Mouse (Mus musculus) liver, postnatal 0 days (tissue): ENCODE data around the gene Ube2n. TPM values are rescaled to one million over a fixed set of nuclear protein-coding genes. Genes with fewer than 3 reads are reported as not detected.

Experiments
- ATAC-seq: fragments of 200-750 bp; cut with Nextera tagmentation; 2 replicates; pipeline ENCODE4 v1.8.0; 2017; ENCODE audit warnings: mild to moderate bottlenecking, moderate library complexity
- DNase-seq: peaks from one replicate; pipeline ENCODE4 v3.0.0-alpha.2; 2016
- H3K27ac ChIP-seq: fragments of 300-500 bp; sonication (generic); 2 replicates; pipeline ENCODE4 v1.5.1; 2014; ENCODE audit warnings: antibody characterized with exemption, moderate library complexity, mild to moderate bottlenecking, low read depth
- H3K27me3 ChIP-seq: fragments of 300-500 bp; sonication (generic); 2 replicates; pipeline ENCODE4 v1.6.1; 2014; ENCODE audit warnings: low read length, control low read depth, mixed read lengths; ENCODE audit not compliant: insufficient read depth
- H3K36me3 ChIP-seq: fragments of 300-500 bp; sonication (generic); replicated peaks from 2 replicates; pipeline ENCODE4 v1.6.1; 2014; ENCODE audit warnings: mild to moderate bottlenecking, control low read depth, low read length, moderate library complexity, mixed read lengths; ENCODE audit not compliant: insufficient read depth
- H3K4me1 ChIP-seq: fragments of 300-500 bp; sonication (generic); 2 replicates; pipeline ENCODE4 v1.6.1; 2014; ENCODE audit warnings: antibody characterized with exemption, mild to moderate bottlenecking, control low read depth; ENCODE audit not compliant: insufficient read depth
- H3K4me2 ChIP-seq: fragments of 300-500 bp; sonication (generic); 2 replicates; pipeline ENCODE4 v1.6.1; 2014; ENCODE audit warnings: low read depth, mild to moderate bottlenecking, low read length, moderate library complexity, mixed read lengths
- H3K4me3 ChIP-seq: fragments of 300-500 bp; sonication (generic); 2 replicates; pipeline ENCODE4 v1.5.1; 2014; ENCODE audit warnings: low read depth, low read length
- H3K9ac ChIP-seq: fragments of 300-500 bp; sonication (generic); replicated peaks from 2 replicates; pipeline ENCODE4 v1.6.1; 2014; ENCODE audit warnings: mild to moderate bottlenecking, moderate library complexity
- H3K9me3 ChIP-seq: fragments of 300-500 bp; sonication (generic); 2 replicates; pipeline ENCODE4 v1.6.1; 2016; ENCODE audit warnings: mild to moderate bottlenecking, control low read depth, low read length, mixed read lengths
- CTCF ChIP-seq: sonication (generic); IDR thresholded peaks from 2 replicates; pipeline ENCODE4 v1.5.1; 2016; ENCODE audit warnings: antibody characterized with exemption, low read depth
- EP300 ChIP-seq: IDR thresholded peaks from 2 replicates; pipeline ENCODE4 v1.6.1; 2016; ENCODE audit warnings: antibody characterized with exemption, low read depth, mild to moderate bottlenecking
- WGBS: fragments of 180-500 bp; shearing (Covaris S2); extraction: QIAGEN DNeasy Blood & Tissue Kit; methylation state at CpG from one replicate; pipeline ENCODE4 v1.1.7; 2014; ENCODE audit not compliant: insufficient replicate concordance; 5-methylcytosine and 5-hydroxymethylcytosine counted together
- polyA plus RNA-seq: library from polyadenylated mRNA; unstranded; fragments of >200 nt; fragmentation: Nextera tagmentation; extraction: Ambion mirVana; gene quantifications from 2 replicates; pipeline ENCODE4 v1.2.1, GENCODE M21; 2015

Ube2n gene
- polyA plus RNA-seq, 1 experiment from 2014 or later: 92.7 TPM

- Histone ChIP-seq H3K9ac (no peak overlapping the region), H3K4me3 (no peak overlapping the region), H3K27ac (no peak overlapping the region), H3K27me3 (no peaks in the 10 kb centered on the region), H3K4me1 (no peaks in the 10 kb centered on the region), H3K9me3 (no peaks in the 10 kb centered on the region), H3K36me3 (peaks cover 9% of the 10 kb centered on the region), H3K4me2 (no peak overlapping the region)
- no peak for TF ChIP-seq EP300
- TF ChIP-seq CTCF: no peak
- no peak for DNase-seq
- 77% methylated on average over 11 of the region's 11 CpGs for WGBS
- no peak for ATAC-seq
Observed at GRCm38 (mm10) chr10:95477516-95477915, 37.4 kb upstream of the Ube2n start.

GRCm38 (mm10) chr10:95489653-95490052 is 25.3 kb upstream of the Ube2n start:
- DNase-seq (peak; percentile 53), ATAC-seq (no peak)
- Histone ChIP-seq H3K4me2 (no peak overlapping the region), H3K9me3 (peaks cover 3% of the 10 kb centered on the region), H3K27me3 (no peaks in the 10 kb centered on the region), H3K27ac (no peak overlapping the region), H3K4me3 (no peak overlapping the region), H3K4me1 (no peaks in the 10 kb centered on the region), H3K36me3 (peaks cover 57% of the 10 kb centered on the region), H3K9ac (no peak overlapping the region)
- peak; percentile 62 for TF ChIP-seq CTCF
- no peak for TF ChIP-seq EP300
- WGBS: 63% methylated on average over 2 of the region's 2 CpGs

- ATAC-seq: no peak
- Histone ChIP-seq H3K4me1 (no peaks in the 10 kb centered on the region), H3K27me3 (no peaks in the 10 kb centered on the region), H3K9ac (no peak overlapping the region), H3K4me3 (no peak overlapping the region), H3K4me2 (no peak overlapping the region), H3K27ac (no peak overlapping the region), H3K36me3 (peaks cover 39% of the 10 kb centered on the region), H3K9me3 (peaks cover 5% of the 10 kb centered on the region)
- no peak for TF ChIP-seq EP300
- no peak for TF ChIP-seq CTCF
- DNase-seq: no peak
- 79% methylated on average over 5 of the region's 5 CpGs for WGBS
Observed at GRCm38 (mm10) chr10:95494268-95494667, 20.7 kb upstream of the Ube2n start.

- under 1% methylated on average over 7 of the region's 7 CpGs for WGBS
- peak overlapping the region; percentile 82 for H3K27ac ChIP-seq
- H3K4me2 ChIP-seq: peak overlapping the region; percentile 88
- TF ChIP-seq EP300 (no peak), CTCF (no peak)
- DNase-seq: no peak
- ATAC-seq: no peak
- no peaks in the 10 kb centered on the region for H3K9me3 ChIP-seq
- H3K36me3 ChIP-seq: no peaks in the 10 kb centered on the region; the same call in 1 of the 2 replicates
- H3K4me1 ChIP-seq: peaks cover 9% of the 10 kb centered on the region
- H3K9ac ChIP-seq: peak overlapping the region; percentile 76
- H3K27me3 ChIP-seq: no peaks in the 10 kb centered on the region
- H3K4me3 ChIP-seq: peak overlapping the region; percentile 82
Observed at GRCm38 (mm10) chr10:95501033-95501432, 13.9 kb upstream of the Ube2n start.

GRCm38 (mm10) chr10:95501463-95502081 is 13.4 kb upstream of the Ube2n start, which contains the start of gene Mrpl42:
TSS of gene Mrpl42 (minus strand) at chr10:95501940.
- no peaks in the 10 kb centered on the region for H3K9me3 ChIP-seq
- H3K4me3 ChIP-seq: peak within 1 kb of the TSS; percentile 82
- peak; percentile 90 for DNase-seq
- H3K9ac ChIP-seq: peak within 1 kb of the TSS; percentile 76
- peak within 1 kb of the TSS; percentile 82 for H3K27ac ChIP-seq
- TF ChIP-seq CTCF: no peak
- no peaks in the 10 kb centered on the region for H3K27me3 ChIP-seq
- H3K4me2 ChIP-seq: peak within 1 kb of the TSS; percentile 88
- ATAC-seq: peak; percentile 97
- no peaks in the 10 kb centered on the region; the same call in 1 of the 2 replicates for H3K36me3 ChIP-seq
- WGBS: under 1% methylated on average over 35 of the region's 35 CpGs
- peaks cover 9% of the 10 kb centered on the region for H3K4me1 ChIP-seq

GRCm38 (mm10) chr10:95503443-95504235 is 11.3 kb upstream of the Ube2n start:
- Histone ChIP-seq H3K27me3 (no peaks in the 10 kb centered on the region), H3K27ac (no peak overlapping the region), H3K9ac (no peak overlapping the region), H3K9me3 (no peaks in the 10 kb centered on the region), H3K4me3 (no peak overlapping the region), H3K4me2 (no peak overlapping the region), H3K36me3 (no peaks in the 10 kb centered on the region), H3K4me1 (peaks cover 9% of the 10 kb centered on the region)
- ATAC-seq (no peak), DNase-seq (no peak)
- TF ChIP-seq EP300: no peak
- TF ChIP-seq CTCF: no peak
- WGBS: 87% methylated on average over 14 of the region's 14 CpGs
